Mouse (Mus musculus): ENCODE data around the gene Col25a1. TPM values are rescaled to one million over a fixed set of nuclear protein-coding genes. Genes with fewer than 3 reads are reported as not detected.

Col25a1 gene
- polyA plus RNA-seq, 1 experiment, result 0.06 TPM

DNA sequence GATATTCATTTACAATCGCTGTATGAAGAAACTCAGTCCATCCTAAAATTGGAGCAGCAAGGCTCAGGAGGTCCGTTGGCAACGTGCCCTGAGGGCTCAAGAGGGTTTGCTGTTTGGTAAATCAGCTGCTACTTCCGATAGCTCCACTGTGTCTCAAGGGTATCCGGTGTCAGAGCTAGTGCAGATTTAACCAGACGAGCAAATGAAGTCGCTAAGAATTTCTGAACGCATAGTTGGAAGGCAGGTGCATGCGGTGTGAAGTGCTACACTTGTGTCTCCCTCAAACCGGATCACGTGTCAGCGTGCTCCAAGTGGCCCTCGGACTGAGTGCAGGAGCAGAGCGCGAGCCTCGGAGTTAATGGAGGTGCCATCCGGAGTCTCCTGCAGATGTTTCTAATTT lies 448.2 kb downstream of the Col25a1 start:
- no peaks in the 10 kb centered on the region for H3K4me1 ChIP-seq (ENCODE audit: control insufficient read depth, insufficient read depth, low read length)
- peak; percentile 3 for DNase-seq
- H3K27me3 ChIP-seq (replicated peaks; ENCODE audit: control insufficient read depth, insufficient read depth, low read length), result no peaks in the 10 kb centered on the region
- TF ChIP-seq CTCF (conservative IDR thresholded peaks at IDR 0.05; ENCODE audit: insufficient read depth, insufficient read length, low read depth, low read length), result no peak
- no peaks in the 10 kb centered on the region for H3K36me3 ChIP-seq (ENCODE audit: control insufficient read depth, insufficient read depth, low read length)
- no peak overlapping the region for H3K27ac ChIP-seq (ENCODE audit: insufficient read depth, low read depth, low read length)
- H3K4me3 ChIP-seq (ENCODE audit: insufficient read depth, low read depth, low read length), result no peak overlapping the region
- WGBS, result 37% methylated on average over 17 of the region's 17 CpGs

GRCm38 (mm10) chr3:130581577-130581976 lies 450.3 kb downstream of the Col25a1 start:
- no peaks in the 10 kb centered on the region for H3K36me3 ChIP-seq (ENCODE audit: control insufficient read depth, insufficient read depth, low read length)
- 85% methylated on average over 2 of the region's 2 CpGs for WGBS
- no peak for TF ChIP-seq POLR2A (IDR thresholded peaks at IDR 0.05; ENCODE audit: low read depth, low read length)
- no peak for TF ChIP-seq CTCF (conservative IDR thresholded peaks at IDR 0.05; ENCODE audit: insufficient read depth, insufficient read length, low read depth, low read length)
- no peaks in the 10 kb centered on the region for H3K27me3 ChIP-seq (replicated peaks; ENCODE audit: control insufficient read depth, insufficient read depth, low read length)
- no peaks in the 10 kb centered on the region for H3K4me1 ChIP-seq (ENCODE audit: control insufficient read depth, insufficient read depth, low read length)
- H3K4me3 ChIP-seq (ENCODE audit: insufficient read depth, low read depth, low read length), result no peak overlapping the region
- H3K27ac ChIP-seq (ENCODE audit: insufficient read depth, low read depth, low read length), result no peak overlapping the region
- no peak for DNase-seq

- TF ChIP-seq POLR2A (IDR thresholded peaks at IDR 0.05; ENCODE audit: low read depth, low read length) (no peak), CTCF (conservative IDR thresholded peaks at IDR 0.05; ENCODE audit: insufficient read depth, insufficient read length, low read depth, low read length) (no peak)
- WGBS, result 73% methylated on average over 13 of the region's 13 CpGs
- Histone ChIP-seq H3K27ac (ENCODE audit: insufficient read depth, low read depth, low read length) (no peak overlapping the region), H3K4me1 (ENCODE audit: control insufficient read depth, insufficient read depth, low read length) (no peaks in the 10 kb centered on the region), H3K4me3 (ENCODE audit: insufficient read depth, low read depth, low read length) (no peak overlapping the region), H3K27me3 (replicated peaks; ENCODE audit: control insufficient read depth, insufficient read depth, low read length) (no peaks in the 10 kb centered on the region; the same call in 1 of the 2 replicates), H3K36me3 (ENCODE audit: control insufficient read depth, insufficient read depth, low read length) (no peaks in the 10 kb centered on the region)
- no peak for DNase-seq
Measured at GRCm38 (mm10) chr3:130582903-130583664, 451.8 kb downstream of the Col25a1 start.

DNA sequence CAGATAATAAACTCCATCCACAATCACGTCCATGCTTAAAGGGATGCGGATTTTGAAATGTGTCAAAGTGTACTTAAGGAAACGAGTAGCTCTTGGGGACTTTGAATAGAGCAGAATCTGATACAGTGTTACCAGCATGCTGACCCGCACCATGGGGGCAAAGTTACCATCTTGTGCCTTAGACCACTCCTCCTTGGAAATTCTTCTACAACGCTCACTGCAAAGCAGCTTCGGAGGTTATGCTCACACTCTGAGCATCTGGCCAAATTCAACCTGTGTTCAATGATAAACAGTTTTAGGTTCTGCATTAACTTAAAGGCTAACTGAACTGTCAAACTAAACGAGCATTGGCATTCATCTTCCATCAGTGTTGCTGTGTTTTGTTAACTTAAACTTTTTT lies 452.7 kb downstream of the Col25a1 start:
- Histone ChIP-seq H3K36me3 (ENCODE audit: control insufficient read depth, insufficient read depth, low read length) (no peaks in the 10 kb centered on the region), H3K27ac (ENCODE audit: insufficient read depth, low read depth, low read length) (no peak overlapping the region), H3K27me3 (replicated peaks; ENCODE audit: control insufficient read depth, insufficient read depth, low read length) (no peaks in the 10 kb centered on the region; the same call in 1 of the 2 replicates), H3K4me3 (ENCODE audit: insufficient read depth, low read depth, low read length) (no peak overlapping the region), H3K4me1 (ENCODE audit: control insufficient read depth, insufficient read depth, low read length) (no peaks in the 10 kb centered on the region)
- no peak for TF ChIP-seq CTCF (conservative IDR thresholded peaks at IDR 0.05; ENCODE audit: insufficient read depth, insufficient read length, low read depth, low read length)
- no peak for TF ChIP-seq POLR2A (IDR thresholded peaks at IDR 0.05; ENCODE audit: low read depth, low read length)
- DNase-seq, result peak; percentile 8
- 60% methylated on average over 7 of the region's 7 CpGs for WGBS

GRCm38 (mm10) chr3:130595050-130595449 lies 463.7 kb downstream of the Col25a1 start:
- TF ChIP-seq CTCF (conservative IDR thresholded peaks at IDR 0.05; ENCODE audit: insufficient read depth, insufficient read length, low read depth, low read length) (no peak), POLR2A (IDR thresholded peaks at IDR 0.05; ENCODE audit: low read depth, low read length) (no peak)

GRCm38 (mm10) chr3:130601491-130601890 lies 470.2 kb downstream of the Col25a1 start:
- Histone ChIP-seq H3K27ac (ENCODE audit: insufficient read depth, low read depth, low read length) (no peak overlapping the region), H3K27me3 (replicated peaks; ENCODE audit: control insufficient read depth, insufficient read depth, low read length) (no peaks in the 10 kb centered on the region), H3K4me3 (ENCODE audit: insufficient read depth, low read depth, low read length) (no peak overlapping the region), H3K36me3 (ENCODE audit: control insufficient read depth, insufficient read depth, low read length) (no peaks in the 10 kb centered on the region), H3K4me1 (ENCODE audit: control insufficient read depth, insufficient read depth, low read length) (no peaks in the 10 kb centered on the region)
- WGBS, result 78% methylated on average over 10 of the region's 10 CpGs
- TF ChIP-seq CTCF (conservative IDR thresholded peaks at IDR 0.05; ENCODE audit: insufficient read depth, insufficient read length, low read depth, low read length) (no peak), POLR2A (IDR thresholded peaks at IDR 0.05; ENCODE audit: low read depth, low read length) (no peak)
- DNase-seq, result no peak

More at GRCm38 (mm10) chr3:130595050-130595449, 463.7 kb downstream of the Col25a1 start:
- WGBS, result 87% methylated on average over 8 of the region's 8 CpGs
- Histone ChIP-seq H3K27ac (ENCODE audit: insufficient read depth, low read depth, low read length) (no peak overlapping the region), H3K4me1 (ENCODE audit: control insufficient read depth, insufficient read depth, low read length) (no peaks in the 10 kb centered on the region), H3K27me3 (replicated peaks; ENCODE audit: control insufficient read depth, insufficient read depth, low read length) (no peaks in the 10 kb centered on the region), H3K36me3 (ENCODE audit: control insufficient read depth, insufficient read depth, low read length) (no peaks in the 10 kb centered on the region), H3K4me3 (ENCODE audit: insufficient read depth, low read depth, low read length) (no peak overlapping the region)
- no peak for DNase-seq

DNA sequence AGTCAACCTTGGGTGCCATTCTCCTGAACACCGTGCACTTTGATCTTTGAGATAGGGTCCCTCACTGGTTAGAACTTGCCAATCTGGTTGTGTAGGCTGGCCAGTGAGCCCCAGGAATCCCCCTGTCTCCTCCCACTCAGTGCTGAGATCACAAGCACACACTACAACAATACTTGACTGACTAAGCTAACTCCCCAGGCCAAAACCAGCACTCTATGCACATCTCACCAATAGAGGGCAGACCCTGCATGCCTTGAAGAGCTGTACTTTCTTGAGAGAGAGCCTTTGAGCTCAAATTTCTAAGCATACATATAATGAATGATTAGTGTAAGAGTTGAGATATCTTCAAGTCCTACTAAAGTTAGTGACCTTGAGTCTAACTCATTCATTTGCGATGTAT lies 476.6 kb downstream of the Col25a1 start:
- Histone ChIP-seq H3K27me3 (replicated peaks; ENCODE audit: control insufficient read depth, insufficient read depth, low read length) (no peaks in the 10 kb centered on the region), H3K36me3 (ENCODE audit: control insufficient read depth, insufficient read depth, low read length) (no peaks in the 10 kb centered on the region), H3K4me1 (ENCODE audit: control insufficient read depth, insufficient read depth, low read length) (no peaks in the 10 kb centered on the region), H3K27ac (ENCODE audit: insufficient read depth, low read depth, low read length) (no peak overlapping the region), H3K4me3 (ENCODE audit: insufficient read depth, low read depth, low read length) (no peak overlapping the region)
- WGBS, result 78% methylated on average over 2 of the region's 2 CpGs
- DNase-seq, result peak; percentile 46
- TF ChIP-seq CTCF (conservative IDR thresholded peaks at IDR 0.05; ENCODE audit: insufficient read depth, insufficient read length, low read depth, low read length), result peak; percentile 68
- no peak for TF ChIP-seq POLR2A (IDR thresholded peaks at IDR 0.05; ENCODE audit: low read depth, low read length)
